Mouse (Mus musculus): ENCODE results near the gene Fgf2. TPM values are rescaled to one million over a fixed set of nuclear protein-coding genes. Genes with fewer than 3 reads are reported as not detected.

The Fgf2 gene
- polyA plus RNA-seq, 1 experiment, result not detected

GRCm38 (mm10) chr3:37347671-37348070 lies 475 bp upstream of the Fgf2 start:
- Histone ChIP-seq H3K4me1 (ENCODE audit: control insufficient read depth) (peaks cover 5% of the 10 kb centered on the region; the same call in 1 of the 2 replicates), H3K36me3 (ENCODE audit: control insufficient read depth) (no peaks in the 10 kb centered on the region), H3K27me3 (ENCODE audit: control insufficient read depth) (peaks cover 78% of the 10 kb centered on the region), H3K9me3 (ENCODE audit: control insufficient read depth, low read length) (peaks cover 5% of the 10 kb centered on the region; the same call in 1 of the 2 replicates), H3K4me3 (replicated peaks) (no peak overlapping the region)
- TF ChIP-seq TAL1 (IDR thresholded peaks at IDR 0.05; ENCODE audit: low read length), result no peak
- no peak for TF ChIP-seq GATA1 (IDR thresholded peaks at IDR 0.05; ENCODE audit: low read length)

- Histone ChIP-seq H3K4me1 (ENCODE audit: control insufficient read depth) (peaks cover 5% of the 10 kb centered on the region; the same call in 1 of the 2 replicates), H3K4me3 (replicated peaks) (no peak overlapping the region), H3K9me3 (ENCODE audit: control insufficient read depth, low read length) (peaks cover 5% of the 10 kb centered on the region; the same call in 1 of the 2 replicates), H3K27me3 (ENCODE audit: control insufficient read depth) (peaks cover 67% of the 10 kb centered on the region), H3K36me3 (ENCODE audit: control insufficient read depth) (no peaks in the 10 kb centered on the region)
- TF ChIP-seq GATA1 (IDR thresholded peaks at IDR 0.05; ENCODE audit: low read length), result no peak
- TF ChIP-seq TAL1 (IDR thresholded peaks at IDR 0.05; ENCODE audit: low read length), result no peak
These were observed 1.0 kb downstream of the Fgf2 start for GRCm38 (mm10) chr3:37349166-37349548.

- peaks cover 5% of the 10 kb centered on the region; the same call in 1 of the 2 replicates for H3K4me1 ChIP-seq (ENCODE audit: control insufficient read depth)
These were observed 2.2 kb downstream of the Fgf2 start for GRCm38 (mm10) chr3:37350386-37350785.

DNA sequence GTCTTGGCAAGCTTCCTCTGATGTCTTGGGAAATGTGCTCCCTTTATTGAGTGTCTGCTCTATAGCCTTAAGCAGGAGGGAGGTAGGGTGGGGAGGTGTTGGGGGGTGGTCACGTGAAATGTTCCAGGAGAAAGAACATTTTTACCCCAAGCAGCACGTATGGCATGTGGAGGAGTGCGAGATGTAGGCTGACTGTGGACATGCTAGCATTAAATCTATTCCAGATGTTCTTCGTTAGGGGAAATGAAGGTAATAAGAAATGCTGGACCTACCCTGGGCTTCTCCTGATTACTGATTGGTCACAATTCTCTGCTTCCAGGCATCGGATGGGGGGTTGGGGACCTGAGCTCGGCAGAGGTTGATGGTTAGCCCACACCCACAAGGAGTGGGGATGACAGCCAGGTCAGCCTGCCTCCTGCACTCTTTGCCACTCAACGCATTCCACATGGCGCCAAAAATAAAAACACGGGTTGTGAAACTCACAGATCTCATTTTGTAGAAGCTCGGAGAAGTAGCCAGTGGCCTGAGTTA lies 5.9 kb downstream of the Fgf2 start:
- TF ChIP-seq GATA1 (IDR thresholded peaks at IDR 0.05; ENCODE audit: low read length) (no peak), TAL1 (IDR thresholded peaks at IDR 0.05; ENCODE audit: low read length) (no peak)
- Histone ChIP-seq H3K27me3 (ENCODE audit: control insufficient read depth) (peaks cover 28% of the 10 kb centered on the region), H3K4me3 (replicated peaks) (no peak overlapping the region), H3K36me3 (ENCODE audit: control insufficient read depth) (no peaks in the 10 kb centered on the region), H3K9me3 (ENCODE audit: control insufficient read depth, low read length) (peaks cover under 1% of the 10 kb centered on the region; the same call in 1 of the 2 replicates), H3K4me1 (ENCODE audit: control insufficient read depth) (peaks cover 2% of the 10 kb centered on the region; the same call in 1 of the 2 replicates)

More at GRCm38 (mm10) chr3:37350386-37350785, 2.2 kb downstream of the Fgf2 start:
- Histone ChIP-seq H3K36me3 (ENCODE audit: control insufficient read depth) (no peaks in the 10 kb centered on the region), H3K9me3 (ENCODE audit: control insufficient read depth, low read length) (peaks cover 5% of the 10 kb centered on the region; the same call in 1 of the 2 replicates), H3K4me3 (replicated peaks) (no peak overlapping the region), H3K27me3 (ENCODE audit: control insufficient read depth) (peaks cover 60% of the 10 kb centered on the region)
- TF ChIP-seq GATA1 (IDR thresholded peaks at IDR 0.05; ENCODE audit: low read length), result no peak
- TF ChIP-seq TAL1 (IDR thresholded peaks at IDR 0.05; ENCODE audit: low read length), result no peak

DNA sequence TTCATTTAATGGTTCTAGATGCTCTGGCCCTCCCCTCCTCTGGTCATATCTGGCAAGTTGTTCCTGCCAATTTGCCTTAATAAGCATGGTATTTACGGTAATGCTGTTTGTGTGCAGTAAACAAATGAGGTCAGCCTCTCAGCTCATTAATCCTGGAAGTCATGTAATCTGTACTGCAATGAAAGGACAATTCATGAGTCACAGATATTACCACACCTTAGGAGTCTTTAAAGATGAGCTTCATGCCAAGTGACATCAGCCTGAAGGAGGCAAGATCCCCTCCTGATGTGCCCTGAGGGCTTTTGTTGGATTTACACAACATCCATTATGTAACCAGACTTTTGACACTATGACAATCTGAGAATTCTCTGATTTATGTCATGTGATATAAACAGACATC lies 6.6 kb downstream of the Fgf2 start:
- H3K4me1 ChIP-seq (ENCODE audit: control insufficient read depth), result no peaks in the 10 kb centered on the region
- H3K36me3 ChIP-seq (ENCODE audit: control insufficient read depth), result no peaks in the 10 kb centered on the region
- no peak overlapping the region for H3K4me3 ChIP-seq (replicated peaks)
- H3K27me3 ChIP-seq (ENCODE audit: control insufficient read depth), result peaks cover 28% of the 10 kb centered on the region
- no peaks in the 10 kb centered on the region for H3K9me3 ChIP-seq (ENCODE audit: control insufficient read depth, low read length)
- TF ChIP-seq GATA1 (IDR thresholded peaks at IDR 0.05; ENCODE audit: low read length) (no peak), TAL1 (IDR thresholded peaks at IDR 0.05; ENCODE audit: low read length) (no peak)

DNA sequence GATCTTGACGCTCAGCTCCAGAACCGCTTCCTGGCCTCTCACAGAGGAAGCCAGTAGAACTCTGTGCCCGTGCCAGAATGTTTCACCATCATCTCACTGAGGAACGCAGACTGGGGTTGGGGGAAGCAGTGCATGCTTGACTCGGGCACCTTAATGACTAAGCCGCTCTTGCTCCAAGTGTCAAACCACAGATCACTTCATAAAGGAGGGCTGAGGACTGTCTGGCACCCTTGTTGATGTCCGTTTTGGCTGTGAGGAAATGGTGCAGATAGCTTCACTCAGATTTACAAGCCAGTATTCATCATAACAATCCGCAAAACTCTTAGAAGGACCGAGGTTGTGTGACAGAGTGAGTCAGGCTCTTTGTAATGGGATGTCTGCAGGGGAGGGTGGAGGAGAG lies 12.6 kb downstream of the Fgf2 start:
- no peaks in the 10 kb centered on the region for H3K36me3 ChIP-seq (ENCODE audit: control insufficient read depth)
- TF ChIP-seq GATA1 (IDR thresholded peaks at IDR 0.05; ENCODE audit: low read length) (no peak), TAL1 (IDR thresholded peaks at IDR 0.05; ENCODE audit: low read length) (no peak)
- no peaks in the 10 kb centered on the region for H3K4me1 ChIP-seq (ENCODE audit: control insufficient read depth)

DNA sequence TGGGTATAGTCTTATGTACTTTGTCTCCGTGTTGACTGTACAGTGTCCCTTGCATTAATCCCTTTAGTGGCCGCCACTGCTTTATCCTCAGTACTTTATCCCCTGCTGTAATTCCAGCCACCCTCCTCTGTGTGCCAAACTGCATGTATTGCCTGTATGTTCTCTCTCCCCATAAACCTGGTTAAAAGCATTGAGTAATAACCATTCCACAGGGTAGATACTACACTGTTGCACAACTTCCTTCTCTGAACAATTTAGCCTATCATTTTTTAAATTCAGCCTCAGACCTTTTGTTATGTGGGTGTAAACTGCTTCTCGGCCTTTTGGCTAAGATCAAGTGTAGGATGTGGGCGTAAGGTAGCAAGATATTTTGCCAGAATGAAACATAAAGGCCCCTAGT lies 17.0 kb downstream of the Fgf2 start:
- no peak overlapping the region for H3K4me3 ChIP-seq (replicated peaks)
- no peak for TF ChIP-seq GATA1 (IDR thresholded peaks at IDR 0.05; ENCODE audit: low read length)
- no peak for TF ChIP-seq TAL1 (IDR thresholded peaks at IDR 0.05; ENCODE audit: low read length)
- H3K27me3 ChIP-seq (ENCODE audit: control insufficient read depth), result no peaks in the 10 kb centered on the region; the same call in 1 of the 2 replicates
- H3K4me1 ChIP-seq (ENCODE audit: control insufficient read depth), result no peaks in the 10 kb centered on the region
- no peaks in the 10 kb centered on the region for H3K9me3 ChIP-seq (ENCODE audit: control insufficient read depth, low read length)
- no peaks in the 10 kb centered on the region for H3K36me3 ChIP-seq (ENCODE audit: control insufficient read depth)

More for the DNA sequence above, 12.6 kb downstream of the Fgf2 start:
- H3K4me3 ChIP-seq (replicated peaks), result no peak overlapping the region
- peaks cover 13% of the 10 kb centered on the region for H3K27me3 ChIP-seq (ENCODE audit: control insufficient read depth)
- no peaks in the 10 kb centered on the region for H3K9me3 ChIP-seq (ENCODE audit: control insufficient read depth, low read length)

DNA sequence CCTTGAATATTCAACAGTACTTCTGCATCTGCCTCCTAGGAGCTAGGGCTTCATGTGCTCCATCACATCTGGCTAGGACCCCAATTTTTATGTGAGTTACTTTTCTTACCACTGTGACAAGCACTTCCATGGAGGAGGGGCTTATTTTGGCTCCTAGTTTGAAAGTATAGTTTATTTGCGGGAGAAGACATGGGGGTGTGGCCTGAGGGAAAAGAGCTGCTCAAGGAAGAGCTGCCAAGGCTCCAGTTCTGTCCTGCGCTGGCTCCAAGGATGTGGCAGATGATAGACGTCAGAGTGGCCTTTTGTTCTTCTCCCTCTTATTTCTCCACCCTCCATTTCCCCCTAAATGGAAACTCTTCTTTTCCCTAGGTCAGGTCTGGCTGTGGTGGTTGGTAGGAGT lies 17.8 kb downstream of the Fgf2 start:
- no peaks in the 10 kb centered on the region; the same call in 1 of the 2 replicates for H3K27me3 ChIP-seq (ENCODE audit: control insufficient read depth)
- no peak for TF ChIP-seq TAL1 (IDR thresholded peaks at IDR 0.05; ENCODE audit: low read length)
- no peak for TF ChIP-seq GATA1 (IDR thresholded peaks at IDR 0.05; ENCODE audit: low read length)
- no peaks in the 10 kb centered on the region for H3K36me3 ChIP-seq (ENCODE audit: control insufficient read depth)
- no peaks in the 10 kb centered on the region for H3K4me1 ChIP-seq (ENCODE audit: control insufficient read depth)
- H3K9me3 ChIP-seq (ENCODE audit: control insufficient read depth, low read length), result no peaks in the 10 kb centered on the region
- H3K4me3 ChIP-seq (replicated peaks), result no peak overlapping the region

DNA sequence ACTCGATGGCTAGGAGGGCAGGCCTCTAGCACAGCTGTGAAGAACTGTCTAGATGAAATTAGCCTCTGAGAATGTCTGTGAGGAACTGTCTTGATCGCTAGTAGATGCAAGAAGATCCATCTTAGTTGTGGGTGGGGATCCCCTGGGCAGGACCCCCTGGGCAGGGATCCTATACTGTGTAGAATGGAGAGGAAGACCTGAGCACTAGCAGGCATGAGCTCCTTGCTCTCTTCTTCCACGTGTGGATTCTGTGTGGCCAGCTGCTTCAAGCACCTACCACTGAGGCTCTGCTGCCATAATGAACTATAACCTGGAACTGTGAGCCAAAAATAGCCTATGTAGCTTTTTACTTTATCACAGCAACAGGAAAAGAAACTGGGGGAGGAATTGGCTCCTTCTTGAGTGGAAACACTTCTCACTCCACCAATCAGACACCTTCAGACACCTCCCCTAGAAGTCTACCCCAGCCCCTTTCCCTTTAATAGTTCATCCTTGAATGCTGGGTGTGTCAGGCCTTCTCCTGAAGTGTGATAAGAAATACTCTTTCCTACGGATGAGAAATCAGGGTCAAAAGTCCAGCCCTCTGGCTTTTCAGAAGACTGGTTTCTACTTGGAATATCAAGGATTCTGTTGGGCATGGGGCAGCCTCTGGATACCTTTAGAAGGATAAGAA lies 18.4 kb downstream of the Fgf2 start:
- Histone ChIP-seq H3K36me3 (ENCODE audit: control insufficient read depth) (no peaks in the 10 kb centered on the region), H3K27me3 (ENCODE audit: control insufficient read depth) (no peaks in the 10 kb centered on the region; the same call in 1 of the 2 replicates), H3K4me3 (replicated peaks) (no peak overlapping the region), H3K9me3 (ENCODE audit: control insufficient read depth, low read length) (no peaks in the 10 kb centered on the region), H3K4me1 (ENCODE audit: control insufficient read depth) (no peaks in the 10 kb centered on the region)
- no peak for TF ChIP-seq GATA1 (IDR thresholded peaks at IDR 0.05; ENCODE audit: low read length)
